In the genomic region with DNA sequence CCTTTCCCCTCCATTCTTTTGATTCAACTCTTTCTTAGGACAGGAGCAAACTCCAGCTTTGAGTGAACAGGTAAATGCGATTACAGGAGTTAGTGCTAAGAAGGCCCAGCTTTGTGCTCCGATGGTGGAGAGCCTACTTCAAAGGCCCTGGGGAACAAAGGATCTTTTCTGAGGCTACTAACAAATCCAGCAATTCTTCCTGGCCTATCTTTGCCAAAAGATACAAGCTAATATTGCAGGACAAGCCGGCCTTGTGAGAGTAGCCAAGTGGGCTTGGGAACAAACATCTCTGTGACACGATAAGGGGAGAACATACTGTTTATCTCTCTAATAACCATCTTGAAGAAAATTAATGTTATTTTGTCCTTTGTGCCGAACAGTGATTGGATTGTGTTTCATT, we compare ENCODE assay signal across 21 mouse cellular contexts. TPM values are rescaled to one million over a fixed set of nuclear protein-coding genes. Genes with fewer than 3 reads are reported as not detected.
DNase-seq lines count a peak whose midpoint lies in the region; ATAC-seq and TF ChIP-seq lines count a peak whose summit lies in the region.
"Had no signal": no experiment of that assay in that cellular context is flagged by ENCODE, and none has a peak within 500 bp of the region (broad histone marks: within the 10 kb centered on the region; RNA-seq: fewer than 3 reads in every experiment).

No protein-coding gene starts in this region.

- H3K4me1 ChIP-seq in forebrain, postnatal 0 days (ENCODE audit: insufficient read depth) = no peaks in the 10 kb centered on the region
- peaks cover 11% of the 10 kb centered on the region for H3K4me1 ChIP-seq in forebrain, embryonic 13.5 days
- peaks cover 9% of the 10 kb centered on the region for H3K4me1 ChIP-seq in limb, embryonic 10.5 days
- H3K4me1 ChIP-seq: midbrain, embryonic 12.5 days; neural tube, embryonic 12.5 days had no signal

- no peaks in the 10 kb centered on the region for H3K36me3 ChIP-seq in forebrain, postnatal 0 days (ENCODE audit: insufficient read depth)
- H3K36me3 ChIP-seq in forebrain, embryonic 13.5 days (ENCODE audit: poor library complexity, severe bottlenecking) = no peaks in the 10 kb centered on the region
- H3K36me3 ChIP-seq in limb, embryonic 10.5 days = no peaks in the 10 kb centered on the region
- H3K36me3 ChIP-seq: heart, embryonic 13.5 days; limb, embryonic 12.5 days; midbrain, embryonic 12.5 days; neural tube, embryonic 12.5 days had no signal

- no peak for TF ChIP-seq POLR2A in brain, embryonic 14.5 days (IDR thresholded peaks at IDR 0.05; ENCODE audit: borderline replicate concordance, extremely low read depth, insufficient read depth, insufficient read length, poor library complexity, severe bottlenecking)

- no peaks in the 10 kb centered on the region for H3K27me3 ChIP-seq in forebrain, postnatal 0 days (ENCODE audit: insufficient read depth, low read length)
- peaks cover 5% of the 10 kb centered on the region; the same call in 1 of the 2 replicates for H3K27me3 ChIP-seq in forebrain, embryonic 13.5 days
- no peaks in the 10 kb centered on the region for H3K27me3 ChIP-seq in limb, embryonic 10.5 days (ENCODE audit: low read depth, poor library complexity, severe bottlenecking)
- H3K27me3 ChIP-seq: heart, embryonic 13.5 days; limb, embryonic 12.5 days; midbrain, embryonic 12.5 days; neural tube, embryonic 12.5 days had no signal

- no peaks in the 10 kb centered on the region for H3K9me3 ChIP-seq in forebrain, postnatal 0 days (ENCODE audit: low read length)
- H3K9me3 ChIP-seq in forebrain, embryonic 13.5 days (replicated peaks) = no peaks in the 10 kb centered on the region
- no peaks in the 10 kb centered on the region for H3K9me3 ChIP-seq in limb, embryonic 10.5 days (replicated peaks)
- H3K9me3 ChIP-seq: heart, embryonic 13.5 days; limb, embryonic 12.5 days; midbrain, embryonic 12.5 days; neural tube, embryonic 12.5 days had no signal

- no peak overlapping the region for H3K9ac ChIP-seq in forebrain, postnatal 0 days
- no peak overlapping the region for H3K9ac ChIP-seq in forebrain, embryonic 13.5 days
- H3K9ac ChIP-seq: heart, embryonic 13.5 days; limb, embryonic 12.5 days; midbrain, embryonic 12.5 days; neural tube, embryonic 12.5 days had no signal

- no peak overlapping the region for H3K4me3 ChIP-seq in forebrain, postnatal 0 days (ENCODE audit: low read depth, low read length)
- no peak overlapping the region for H3K4me3 ChIP-seq in forebrain, embryonic 13.5 days
- no peak overlapping the region for H3K4me3 ChIP-seq in limb, embryonic 10.5 days
- H3K4me3 ChIP-seq: heart, embryonic 13.5 days; limb, embryonic 12.5 days; midbrain, embryonic 12.5 days; neural tube, embryonic 12.5 days had no signal

- H3K27ac ChIP-seq in forebrain, postnatal 0 days (ENCODE audit: low read depth, low read length) = no peak overlapping the region
- no peak overlapping the region; the same call in 1 of the 2 replicates for H3K27ac ChIP-seq in forebrain, embryonic 13.5 days
- no peak overlapping the region for H3K27ac ChIP-seq in limb, embryonic 10.5 days
- H3K27ac ChIP-seq: heart, embryonic 13.5 days; limb, embryonic 12.5 days; midbrain, embryonic 12.5 days; neural tube, embryonic 12.5 days had no signal

- peak; percentile 24 to 50 for DNase-seq in adrenal gland, adult (ENCODE audit: inconsistent age in 2 of 2, low spot score in 1 of 2)
- no peak for DNase-seq in adrenal gland, adult 8-10 months
- peak; percentile 14 for DNase-seq in forebrain, postnatal 0 days
- DNase-seq in lung, postnatal 25 days (ENCODE audit: low spot score) = peak; percentile 20
- DNase-seq in lung, postnatal 10 days = no peak
- peak; percentile 68 for DNase-seq in brain, embryonic 14.5 days (ENCODE audit: low read depth)
- DNase-seq in limb, embryonic 10.5 days (ENCODE audit: low spot score) = no peak
- DNase-seq: cerebellum, adult 18-20 months; gastrocnemius, postnatal 36 days; kidney, adult 9 months; right cerebral cortex, postnatal 4 days had no signal

- WGBS in forebrain, postnatal 0 days = 17% methylated on average over 5 of the region's 5 CpGs
- WGBS in forebrain, embryonic 13.5 days = 17% methylated on average over 5 of the region's 5 CpGs
- WGBS in limb, embryonic 10.5 days = 71% methylated on average over 5 of the region's 5 CpGs

- no peak for TF ChIP-seq CTCF in forebrain, postnatal 0 days (IDR thresholded peaks at IDR 0.05; ENCODE audit: low read depth)
- TF ChIP-seq CTCF in brain, embryonic 14.5 days (IDR thresholded peaks at IDR 0.05; ENCODE audit: borderline replicate concordance, extremely low read depth, insufficient read depth, insufficient read length) = no peak

- no peak overlapping the region for H3K4me2 ChIP-seq in forebrain, postnatal 0 days (ENCODE audit: low read depth)
- no peak overlapping the region for H3K4me2 ChIP-seq in forebrain, embryonic 13.5 days
- H3K4me2 ChIP-seq: heart, embryonic 13.5 days; limb, embryonic 12.5 days; midbrain, embryonic 12.5 days; neural tube, embryonic 12.5 days had no signal

- ATAC-seq in forebrain, postnatal 0 days = no peak
- no peak for ATAC-seq in forebrain, embryonic 13.5 days
- ATAC-seq: inflammation-experienced regulatory T-cells, adult 6 months had no signal

RNA-seq across cellular contexts. Expression of a gene that starts 54.6 kb away (rescaled TPM):
- not detected for total RNA-seq in adrenal gland, adult 8-10 months (2022)
- total RNA-seq in forebrain, postnatal 0 days (2014; rRNA removed) = not detected in 2 replicates
- not detected in 2 replicates for polyA plus RNA-seq in forebrain, postnatal 0 days (2015; fragmentation: Nextera tagmentation; extraction: Ambion mirVana)
- polyA plus RNA-seq in forebrain, embryonic 13.5 days (2015; fragmentation: Nextera tagmentation; extraction: Ambion mirVana) = not detected in 2 replicates
- polyA plus RNA-seq in brain, embryonic 14.5 days (2012; rRNA removed) = not detected in 2 replicates
- polyA plus RNA-seq in limb, embryonic 10.5 days (2016; fragmentation: Nextera tagmentation; extraction: Ambion mirVana) = not detected in 2 replicates
- total RNA-seq: gastrocnemius, postnatal 36 days; hematopoietic stem cell, adult 5-6 weeks had no signal
- polyA plus RNA-seq: heart, embryonic 13.5 days; inflammation-experienced regulatory T-cells, adult 6 months; large intestine, adult 2 months; limb, embryonic 12.5 days; liver, embryonic 16.5 days; midbrain, embryonic 12.5 days; neural tube, embryonic 12.5 days; thymus, postnatal 0 days had no signal

Comparison
In these comparisons a context has a peak if more than half of its experiments do, and no peak if none do; other contexts are left out.
1. DNase-seq: peak in adrenal gland, adult (2 of 2), forebrain, postnatal 0 days (single experiment), lung, postnatal 25 days (single experiment) and brain, embryonic 14.5 days (single experiment); none in adrenal gland, adult 8-10 months (single experiment), lung, postnatal 10 days (single experiment) and limb, embryonic 10.5 days (single experiment).